Mouse (Mus musculus) bone marrow macrophage, adult 2 months (primary cell): Measurements from ENCODE around the gene Ank3.

Experiments
- CTCF ChIP-seq: IDR thresholded peaks from 2 replicates; pipeline ENCODE4 v1.5.1; 2012; ENCODE audit warnings: low read depth, mild to moderate bottlenecking, low read length, moderate library complexity
- POLR2A ChIP-seq: IDR thresholded peaks from 2 replicates; pipeline ENCODE4 v1.6.1; 2012; ENCODE audit warnings: mild to moderate bottlenecking, low read depth, low read length, borderline replicate concordance

GRCm38 (mm10) chr10:69890389-69890985 is 491.9 kb downstream of the Ank3 start:
- TF ChIP-seq CTCF: no peak
- no peak for TF ChIP-seq POLR2A
